Mouse (Mus musculus): ENCODE data around the gene Gm3233.
"Not testable (repeated sequence)": the region's sequence is repeated elsewhere in the genome, so short reads cannot be mapped to it uniquely, and the experiment has no call there.

- TF ChIP-seq CTCF (IDR thresholded peaks at IDR 0.05; ENCODE audit: borderline replicate concordance, control insufficient read depth, extremely low read depth, insufficient read depth, low read length, poor library complexity); POLR2A (IDR thresholded peaks at IDR 0.05; ENCODE audit: control insufficient read depth, extremely low read depth, insufficient read depth, low read length, poor library complexity): not testable (repeated sequence)
Observed at GRCm38 (mm10) chr10:77787876-77788275, 28.4 kb upstream of the Gm3233 start, which contains the start of gene Gm7137.
